Mouse (Mus musculus) splenic B cell, adult 2 months (primary cell): ENCODE data around the gene Gm13084.
"Not testable (repeated sequence)": the region's sequence is repeated elsewhere in the genome, so short reads cannot be mapped to it uniquely, and the experiment has no call there.

Experiments
- DNase-seq: peaks from one replicate; pipeline ENCODE4 v3.0.0-alpha.2; 2011; ENCODE audit warnings: low read depth, low spot score
- H3K27me3 ChIP-seq: 2 replicates; pipeline ENCODE4 v1.6.1; 2012; ENCODE audit warnings: mild to moderate bottlenecking, low read length, moderate library complexity, mixed read lengths; ENCODE audit not compliant: control insufficient read depth, poor library complexity, insufficient read depth, severe bottlenecking
- H3K36me3 ChIP-seq: 2 replicates; pipeline ENCODE4 v1.6.1; 2012; ENCODE audit warnings: mild to moderate bottlenecking, low read length, moderate library complexity, mixed read lengths; ENCODE audit not compliant: control insufficient read depth, poor library complexity, insufficient read depth, severe bottlenecking

Gm13084 gene

DNA sequence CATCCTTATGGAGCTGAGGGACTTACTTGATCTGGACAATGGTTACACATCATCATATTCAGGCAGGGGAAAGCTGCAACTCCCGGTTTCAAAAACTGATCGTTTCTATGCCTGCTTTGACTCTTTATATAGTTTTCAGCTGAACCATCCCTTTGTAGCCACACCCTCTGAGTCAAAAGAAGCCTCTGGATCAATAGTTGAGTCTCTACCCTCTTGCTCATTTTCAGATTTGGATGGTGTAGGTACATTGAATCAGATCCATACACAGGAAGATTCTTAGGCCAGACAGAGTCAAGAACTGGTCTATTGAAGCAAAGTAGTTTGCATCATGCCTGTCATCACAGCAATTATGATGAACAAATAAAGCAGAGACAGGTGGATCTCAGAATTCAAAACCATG is at the start of gene Gm13084:
TSS of gene Gm13084 (minus strand) at position 101 of the 400 bp plus-strand sequence.
- Histone ChIP-seq H3K36me3 (no peaks in the 10 kb centered on the region), H3K27me3 (no peaks in the 10 kb centered on the region)
- no peak for DNase-seq

DNA sequence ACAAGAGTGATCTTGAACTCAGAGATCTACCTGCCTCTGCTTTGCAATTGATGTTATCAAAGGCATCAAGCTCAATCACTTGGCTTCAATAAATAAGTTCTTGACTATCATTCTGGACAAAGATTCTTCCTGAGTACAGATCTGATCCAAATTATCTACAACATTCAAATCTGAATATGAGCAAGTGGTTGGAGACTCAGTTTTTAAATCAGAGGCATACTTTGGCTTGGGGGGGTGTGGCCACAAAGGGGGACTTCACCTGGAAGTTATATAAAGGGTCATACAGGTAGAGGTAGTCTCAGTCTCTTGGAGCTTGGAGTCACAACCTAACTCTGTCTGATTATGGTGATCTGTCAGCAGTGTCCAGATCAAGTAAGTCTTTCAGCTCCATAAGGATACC is 30.3 kb upstream of the Gm13084 start, which contains the start of gene Gm13103:
TSS of gene Gm13103 (plus strand) at position 301 of the 400 bp plus-strand sequence.
- not testable (repeated sequence) for H3K27me3 ChIP-seq, DNase-seq, H3K36me3 ChIP-seq

GRCm38 (mm10) chr4:143789052-143789451 is 26.8 kb downstream of the Gm13084 start, which contains the start of gene Gm13023:
Gene Gm13023, plus strand, starts transcription at chr4:143789352.
- not testable (repeated sequence) for H3K27me3 ChIP-seq, H3K36me3 ChIP-seq, DNase-seq
